Mouse (Mus musculus): ENCODE data around the gene Lmna. TPM values are rescaled to one million over a fixed set of nuclear protein-coding genes. Genes with fewer than 3 reads are reported as not detected.

Gene Lmna
- polyA plus RNA-seq, 1 experiment, result 51.3 TPM

DNA sequence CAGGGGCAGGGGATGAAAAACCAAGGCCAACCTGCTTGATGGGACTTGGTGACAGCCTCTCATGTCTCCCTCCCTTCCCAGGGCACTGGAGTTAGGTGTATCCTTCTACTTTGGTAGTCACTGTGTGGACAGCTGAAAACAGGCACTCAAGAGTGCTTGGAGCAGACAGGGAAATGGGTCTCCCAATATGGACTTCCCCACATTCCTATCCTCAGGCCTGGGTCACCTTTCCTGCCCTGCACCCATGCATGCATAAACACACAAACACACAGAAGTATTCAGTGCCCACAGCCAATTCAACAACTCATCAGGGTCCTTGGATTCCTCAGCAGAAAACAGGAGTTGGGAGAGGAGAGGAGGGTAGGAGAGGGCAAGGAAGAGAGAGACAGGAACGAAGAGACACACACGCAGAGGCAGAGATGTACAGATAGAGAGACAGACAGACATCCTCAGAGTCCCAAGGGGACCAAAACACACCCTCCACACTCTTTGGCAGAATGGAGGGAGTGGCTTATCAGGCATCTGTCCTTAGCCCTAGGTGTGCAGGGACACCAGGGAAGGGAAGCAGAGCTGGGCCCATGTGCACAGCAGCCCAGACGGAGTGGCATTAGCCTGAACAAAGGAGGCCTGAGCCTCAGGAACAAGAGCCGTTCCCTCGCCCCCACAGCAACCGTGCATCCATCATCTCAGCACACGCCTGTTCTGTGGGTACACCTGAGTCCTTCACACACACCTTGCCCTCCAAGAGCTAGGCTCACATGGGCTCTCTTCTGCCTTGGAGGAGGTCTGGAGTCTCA, 19.6 kb upstream of the Lmna start:
- no peak overlapping the region for H3K4me3 ChIP-seq (ENCODE audit: extremely low read depth, insufficient read depth, insufficient read length)
- H3K4me1 ChIP-seq (ENCODE audit: control insufficient read depth, insufficient read depth, insufficient read length), result peaks cover 2% of the 10 kb centered on the region
- peaks cover 5% of the 10 kb centered on the region; the same call in 1 of the 2 replicates for H3K27me3 ChIP-seq (ENCODE audit: control insufficient read depth, insufficient read depth, low read length)
- no peaks in the 10 kb centered on the region for H3K36me3 ChIP-seq (ENCODE audit: control insufficient read depth, insufficient read depth, low read length)
- no peak overlapping the region for H3K27ac ChIP-seq (ENCODE audit: insufficient read depth, low read length)
- TF ChIP-seq POLR2A (IDR thresholded peaks at IDR 0.05; ENCODE audit: low read depth, low read length), result no peak
- no peak for TF ChIP-seq CTCF (IDR thresholded peaks at IDR 0.05; ENCODE audit: extremely low read depth, insufficient read depth, insufficient read length, insufficient replicate concordance)
- 75% methylated on average over 7 of the region's 7 CpGs for WGBS
- DNase-seq (ENCODE audit: low read depth in 1 of 2, low spot score in 2 of 2), result no peak

- TF ChIP-seq CTCF (IDR thresholded peaks at IDR 0.05; ENCODE audit: extremely low read depth, insufficient read depth, insufficient read length, insufficient replicate concordance) (no peak), POLR2A (IDR thresholded peaks at IDR 0.05; ENCODE audit: low read depth, low read length) (no peak)
- Histone ChIP-seq H3K36me3 (ENCODE audit: control insufficient read depth, insufficient read depth, low read length) (no peaks in the 10 kb centered on the region), H3K27ac (ENCODE audit: insufficient read depth, low read length) (no peak overlapping the region), H3K4me1 (ENCODE audit: control insufficient read depth, insufficient read depth, insufficient read length) (peaks cover 2% of the 10 kb centered on the region), H3K27me3 (ENCODE audit: control insufficient read depth, insufficient read depth, low read length) (peaks cover 5% of the 10 kb centered on the region; the same call in 1 of the 2 replicates), H3K4me3 (ENCODE audit: extremely low read depth, insufficient read depth, insufficient read length) (no peak overlapping the region)
- 91% methylated on average over 11 of the region's 11 CpGs for WGBS
- no peak for DNase-seq (ENCODE audit: low read depth in 1 of 2, low spot score in 2 of 2)
Measured at GRCm38 (mm10) chr3:88528646-88529045, 18.9 kb upstream of the Lmna start.

DNA sequence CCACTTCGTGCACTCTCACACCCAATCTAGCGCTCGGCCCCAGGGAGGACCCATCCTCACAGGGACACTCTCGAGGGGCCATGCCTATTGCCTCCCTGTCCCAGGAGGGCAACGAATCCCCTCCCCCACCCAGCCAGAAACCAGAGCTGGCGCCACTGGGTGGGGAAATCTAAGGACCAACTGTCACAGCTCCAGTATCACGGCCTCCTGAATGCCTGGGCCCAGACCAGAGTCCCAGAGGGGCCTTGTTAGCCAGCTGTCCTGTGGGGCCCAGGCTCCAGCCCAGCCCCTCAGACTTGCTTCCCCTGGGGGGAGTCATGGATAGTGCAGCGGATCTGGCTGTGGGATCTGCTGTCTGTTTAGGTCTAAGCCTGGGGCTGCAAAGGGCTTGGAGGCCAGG, 17.8 kb upstream of the Lmna start:
- 56% methylated on average over 8 of the region's 8 CpGs for WGBS
- Histone ChIP-seq H3K27me3 (ENCODE audit: control insufficient read depth, insufficient read depth, low read length) (peaks cover 4% of the 10 kb centered on the region; the same call in 1 of the 2 replicates), H3K4me3 (ENCODE audit: extremely low read depth, insufficient read depth, insufficient read length) (no peak overlapping the region), H3K36me3 (ENCODE audit: control insufficient read depth, insufficient read depth, low read length) (no peaks in the 10 kb centered on the region), H3K27ac (ENCODE audit: insufficient read depth, low read length) (no peak overlapping the region), H3K4me1 (ENCODE audit: control insufficient read depth, insufficient read depth, insufficient read length) (peaks cover under 1% of the 10 kb centered on the region; the same call in 1 of the 2 replicates)
- TF ChIP-seq CTCF (IDR thresholded peaks at IDR 0.05; ENCODE audit: extremely low read depth, insufficient read depth, insufficient read length, insufficient replicate concordance) (no peak), POLR2A (IDR thresholded peaks at IDR 0.05; ENCODE audit: low read depth, low read length) (no peak)
- no peak for DNase-seq (ENCODE audit: low read depth in 1 of 2, low spot score in 2 of 2)

- H3K27ac ChIP-seq (ENCODE audit: insufficient read depth, low read length), result no peak overlapping the region
- WGBS, result 39% methylated on average over 17 of the region's 17 CpGs
- no peaks in the 10 kb centered on the region for H3K27me3 ChIP-seq (ENCODE audit: control insufficient read depth, insufficient read depth, low read length)
- H3K4me3 ChIP-seq (ENCODE audit: extremely low read depth, insufficient read depth, insufficient read length), result no peak overlapping the region
- peak; percentile 73 to 76 for DNase-seq (ENCODE audit: low read depth in 1 of 2, low spot score in 2 of 2)
- no peaks in the 10 kb centered on the region for H3K36me3 ChIP-seq (ENCODE audit: control insufficient read depth, insufficient read depth, low read length)
- H3K4me1 ChIP-seq (ENCODE audit: control insufficient read depth, insufficient read depth, insufficient read length), result peaks cover 6% of the 10 kb centered on the region; the same call in 1 of the 2 replicates
- TF ChIP-seq POLR2A (IDR thresholded peaks at IDR 0.05; ENCODE audit: low read depth, low read length), result no peak
- peak; percentile 99 for TF ChIP-seq CTCF (IDR thresholded peaks at IDR 0.05; ENCODE audit: extremely low read depth, insufficient read depth, insufficient read length, insufficient replicate concordance)
Measured at GRCm38 (mm10) chr3:88526157-88527131, 16.7 kb upstream of the Lmna start.

DNA sequence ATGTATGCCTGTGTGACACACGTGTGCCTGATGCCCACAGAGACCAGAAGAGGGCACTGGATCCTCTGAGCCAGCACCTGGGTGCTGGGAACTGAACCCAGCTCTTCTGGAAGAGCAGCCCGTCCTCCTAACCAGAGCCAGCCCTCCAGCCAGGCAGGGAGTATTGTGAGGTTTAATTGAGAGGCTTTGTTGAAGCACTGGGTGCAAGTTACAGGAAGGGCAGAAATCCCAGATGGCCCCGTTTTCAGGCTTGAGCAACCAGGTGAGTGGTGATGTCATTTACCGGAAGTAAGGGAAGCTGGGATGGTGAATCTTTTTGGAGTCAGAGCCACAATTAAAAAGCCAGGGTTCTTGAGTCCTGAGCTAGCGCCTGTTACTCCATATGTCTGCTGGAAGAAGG, 15.3 kb upstream of the Lmna start:
- no peak for DNase-seq (ENCODE audit: low read depth in 1 of 2, low spot score in 2 of 2)
- H3K27ac ChIP-seq (ENCODE audit: insufficient read depth, low read length), result no peak overlapping the region
- no peak overlapping the region for H3K4me3 ChIP-seq (ENCODE audit: extremely low read depth, insufficient read depth, insufficient read length)
- WGBS, result 81% methylated on average over 5 of the region's 5 CpGs
- H3K4me1 ChIP-seq (ENCODE audit: control insufficient read depth, insufficient read depth, insufficient read length), result peaks cover 6% of the 10 kb centered on the region; the same call in 1 of the 2 replicates
- H3K27me3 ChIP-seq (ENCODE audit: control insufficient read depth, insufficient read depth, low read length), result no peaks in the 10 kb centered on the region
- no peaks in the 10 kb centered on the region for H3K36me3 ChIP-seq (ENCODE audit: control insufficient read depth, insufficient read depth, low read length)
- TF ChIP-seq POLR2A (IDR thresholded peaks at IDR 0.05; ENCODE audit: low read depth, low read length) (no peak), CTCF (IDR thresholded peaks at IDR 0.05; ENCODE audit: extremely low read depth, insufficient read depth, insufficient read length, insufficient replicate concordance) (no peak)

DNA sequence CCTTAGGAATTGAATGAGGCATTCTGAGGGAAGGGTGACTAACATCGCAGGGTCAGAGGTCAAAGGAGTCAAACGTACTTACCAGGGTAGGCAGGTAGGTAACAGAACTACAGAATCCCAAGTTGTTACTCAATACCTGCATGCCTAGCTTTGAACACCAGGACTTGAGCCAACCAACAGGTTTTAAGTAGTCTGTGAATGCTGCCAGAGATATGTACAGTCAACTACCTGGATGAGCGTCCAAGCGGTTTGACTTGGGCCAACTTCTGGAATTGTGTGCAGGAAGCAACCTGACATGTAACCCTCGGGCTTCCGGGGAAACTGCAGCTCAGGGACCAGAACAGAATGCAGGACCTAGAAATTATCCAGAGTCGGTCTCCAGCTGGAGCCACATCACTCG, 13.3 kb upstream of the Lmna start:
- H3K4me3 ChIP-seq (ENCODE audit: extremely low read depth, insufficient read depth, insufficient read length), result no peak overlapping the region
- H3K36me3 ChIP-seq (ENCODE audit: control insufficient read depth, insufficient read depth, low read length), result no peaks in the 10 kb centered on the region
- H3K27ac ChIP-seq (ENCODE audit: insufficient read depth, low read length), result no peak overlapping the region
- TF ChIP-seq POLR2A (IDR thresholded peaks at IDR 0.05; ENCODE audit: low read depth, low read length), result no peak
- TF ChIP-seq CTCF (IDR thresholded peaks at IDR 0.05; ENCODE audit: extremely low read depth, insufficient read depth, insufficient read length, insufficient replicate concordance), result no peak
- peaks cover 6% of the 10 kb centered on the region; the same call in 1 of the 2 replicates for H3K4me1 ChIP-seq (ENCODE audit: control insufficient read depth, insufficient read depth, insufficient read length)
- no peaks in the 10 kb centered on the region for H3K27me3 ChIP-seq (ENCODE audit: control insufficient read depth, insufficient read depth, low read length)
- 91% methylated on average over 8 of the region's 8 CpGs for WGBS
- DNase-seq (ENCODE audit: low read depth in 1 of 2, low spot score in 2 of 2), result no peak
